Mouse (Mus musculus) lung, postnatal 0 days (tissue): ENCODE data around the gene Dbt.

Experiments used
- CTCF ChIP-seq: IDR thresholded peaks from 2 replicates; pipeline ENCODE4 v1.5.1; 2016; ENCODE audit warnings: antibody characterized with exemption, mild to moderate bottlenecking
- EP300 ChIP-seq: IDR thresholded peaks from 2 replicates; pipeline ENCODE4 v1.6.1; 2016; ENCODE audit warnings: antibody characterized with exemption, mild to moderate bottlenecking, control low read depth

- no peak for TF ChIP-seq CTCF
- TF ChIP-seq EP300, result no peak
These were observed 24.3 kb downstream of the Dbt start for GRCm38 (mm10) chr3:116537200-116537573.
